Mouse (Mus musculus): ENCODE data around the gene Krt14. TPM values are rescaled to one million over a fixed set of nuclear protein-coding genes. Genes with fewer than 3 reads are reported as not detected.

The Krt14 gene
- polyA plus RNA-seq, 1 experiment from 2014 or later: 46.4 TPM

Other genes starting within 250 kb of the Krt14 start
- gene Krtap29-1, start 228.5 kb downstream of the Krt14 start, polyA plus RNA-seq (2015; fragmentation: Nextera tagmentation; extraction: Ambion mirVana): not detected in 2 replicates
- not detected in 2 replicates for gene Krtap16-1, start 221.0 kb downstream of the Krt14 start, polyA plus RNA-seq (2015; fragmentation: Nextera tagmentation; extraction: Ambion mirVana)
- gene Krtap17-1, start 213.6 kb downstream of the Krt14 start, polyA plus RNA-seq (2015; fragmentation: Nextera tagmentation; extraction: Ambion mirVana): not detected in 2 replicates
- 0.23 and 0.34 TPM in 2 replicates for gene Krt33a, start 191.3 kb downstream of the Krt14 start, polyA plus RNA-seq (2015; fragmentation: Nextera tagmentation; extraction: Ambion mirVana)
- gene Krt33b, start 177.7 kb downstream of the Krt14 start, polyA plus RNA-seq (2015; fragmentation: Nextera tagmentation; extraction: Ambion mirVana): 0.30 TPM in 1 of 2 replicates, not detected in the other
- 3.2 and 4.2 TPM in 2 replicates for gene Krt34, start 166.0 kb downstream of the Krt14 start, polyA plus RNA-seq (2015; fragmentation: Nextera tagmentation; extraction: Ambion mirVana)
- 0.74 and 0.81 TPM in 2 replicates for gene Krt31, start 157.0 kb downstream of the Krt14 start, polyA plus RNA-seq (2015; fragmentation: Nextera tagmentation; extraction: Ambion mirVana)
- gene Krt32, start 119.3 kb downstream of the Krt14 start, polyA plus RNA-seq (2015; fragmentation: Nextera tagmentation; extraction: Ambion mirVana): 0.24 and 0.40 TPM in 2 replicates
- gene Krt35, start 111.3 kb downstream of the Krt14 start, polyA plus RNA-seq (2015; fragmentation: Nextera tagmentation; extraction: Ambion mirVana): 0.76 and 1.5 TPM in 2 replicates
- 0.44 and 0.75 TPM in 2 replicates for gene Krt36, start 101.9 kb downstream of the Krt14 start, polyA plus RNA-seq (2015; fragmentation: Nextera tagmentation; extraction: Ambion mirVana)
- gene Krt13, start 86.0 kb downstream of the Krt14 start, polyA plus RNA-seq (2015; fragmentation: Nextera tagmentation; extraction: Ambion mirVana): 1,856 and 2,859 TPM in 2 replicates
- 1,477 and 1,759 TPM in 2 replicates for gene Krt15, start 71.6 kb downstream of the Krt14 start, polyA plus RNA-seq (2015; fragmentation: Nextera tagmentation; extraction: Ambion mirVana)
- 1,141 and 1,514 TPM in 2 replicates for gene Krt19, start 58.9 kb downstream of the Krt14 start, polyA plus RNA-seq (2015; fragmentation: Nextera tagmentation; extraction: Ambion mirVana)
- not detected in 2 replicates for gene Krt9, start 14.3 kb downstream of the Krt14 start, polyA plus RNA-seq (2015; fragmentation: Nextera tagmentation; extraction: Ambion mirVana)
- gene Krt16, start 41.4 kb upstream of the Krt14 start, polyA plus RNA-seq (2015; fragmentation: Nextera tagmentation; extraction: Ambion mirVana): 1.6 and 2.2 TPM in 2 replicates
- gene Krt17, start 53.5 kb upstream of the Krt14 start, polyA plus RNA-seq (2015; fragmentation: Nextera tagmentation; extraction: Ambion mirVana): 34.0 and 45.6 TPM in 2 replicates
- not detected in 2 replicates for gene Krt42, start 62.3 kb upstream of the Krt14 start, polyA plus RNA-seq (2015; fragmentation: Nextera tagmentation; extraction: Ambion mirVana)
- 1,614 and 1,638 TPM in 2 replicates for gene Eif1, start 112.3 kb upstream of the Krt14 start, polyA plus RNA-seq (2015; fragmentation: Nextera tagmentation; extraction: Ambion mirVana)
- gene Gast, start 126.9 kb upstream of the Krt14 start, polyA plus RNA-seq (2015; fragmentation: Nextera tagmentation; extraction: Ambion mirVana): 10.8 and 13.3 TPM in 2 replicates
- gene Hap1, start 148.6 kb upstream of the Krt14 start, polyA plus RNA-seq (2015; fragmentation: Nextera tagmentation; extraction: Ambion mirVana): 13.2 and 13.5 TPM in 2 replicates
- 247 and 328 TPM in 2 replicates for gene Jup, start 190.2 kb upstream of the Krt14 start, polyA plus RNA-seq (2015; fragmentation: Nextera tagmentation; extraction: Ambion mirVana)
- gene P3h4, start 207.3 kb upstream of the Krt14 start, polyA plus RNA-seq (2015; fragmentation: Nextera tagmentation; extraction: Ambion mirVana): 56.7 and 62.1 TPM in 2 replicates
- 114 and 119 TPM in 2 replicates for gene Fkbp10, start 208.1 kb upstream of the Krt14 start, polyA plus RNA-seq (2015; fragmentation: Nextera tagmentation; extraction: Ambion mirVana)
- gene Nt5c3b, start 234.3 kb upstream of the Krt14 start, polyA plus RNA-seq (2015; fragmentation: Nextera tagmentation; extraction: Ambion mirVana): 99.1 and 109 TPM in 2 replicates
- gene Klhl10, start 234.4 kb upstream of the Krt14 start, polyA plus RNA-seq (2015; fragmentation: Nextera tagmentation; extraction: Ambion mirVana): 0.29 and 0.30 TPM in 2 replicates

All from stomach, embryonic 16.5 days (tissue).